ENCODE assay signal across 16 mouse cellular contexts in genomic region chr16:35922301-35922895, GRCm38 (mm10).
"Had no signal": no experiment of that assay in that cellular context is flagged by ENCODE, and none has a peak within 500 bp of the region (broad histone marks: within the 10 kb centered on the region; RNA-seq: fewer than 3 reads in every experiment).

No protein-coding gene starts in this region.

- H3K4me1 ChIP-seq: midbrain, embryonic 10.5 days; midbrain, embryonic 12.5 days; neural tube, embryonic 13.5 days; neural tube, embryonic 15.5 days; stomach, embryonic 15.5 days had no signal

- H3K36me3 ChIP-seq: midbrain, embryonic 10.5 days; midbrain, embryonic 12.5 days; neural tube, embryonic 13.5 days; neural tube, embryonic 15.5 days; stomach, embryonic 15.5 days had no signal

- H3K4me2 ChIP-seq: lung, embryonic 14.5 days; midbrain, embryonic 12.5 days; neural tube, embryonic 13.5 days; neural tube, embryonic 15.5 days; stomach, embryonic 15.5 days had no signal

- H3K4me3 ChIP-seq: midbrain, embryonic 10.5 days; midbrain, embryonic 12.5 days; myocyte; neural tube, embryonic 13.5 days; neural tube, embryonic 15.5 days; stomach, embryonic 15.5 days had no signal

- H3K9me3 ChIP-seq: midbrain, embryonic 10.5 days; midbrain, embryonic 12.5 days; neural tube, embryonic 13.5 days; neural tube, embryonic 15.5 days; stomach, embryonic 15.5 days had no signal

- DNase-seq: lung, embryonic 14.5 days; lung, postnatal 10 days; lung, postnatal 4 days; midbrain, embryonic 14.5 days; right cerebral cortex, postnatal 14 days; thymus, adult 2 months; thymus, postnatal 25 days; thymus, postnatal 4 days had no signal

- H3K27ac ChIP-seq: midbrain, embryonic 10.5 days; midbrain, embryonic 12.5 days; neural tube, embryonic 13.5 days; neural tube, embryonic 15.5 days; stomach, embryonic 15.5 days; stomach, postnatal 0 days had no signal

- H3K27me3 ChIP-seq: midbrain, embryonic 12.5 days; neural tube, embryonic 13.5 days; neural tube, embryonic 15.5 days; stomach, embryonic 15.5 days had no signal

- ATAC-seq: midbrain, embryonic 16.5 days had no signal

- H3K9ac ChIP-seq: lung, embryonic 14.5 days; midbrain, embryonic 12.5 days; neural tube, embryonic 13.5 days; neural tube, embryonic 15.5 days; stomach, embryonic 15.5 days had no signal
